Comparison of ENCODE assay signal across 11 mouse cellular contexts in genomic region chr11:72065103-72065502, GRCm38 (mm10). TPM values are rescaled to one million over a fixed set of nuclear protein-coding genes. Genes with fewer than 3 reads are reported as not detected.
DNase-seq lines count a peak whose midpoint lies in the region; ATAC-seq and TF ChIP-seq lines count a peak whose summit lies in the region.
"Had no signal": no experiment of that assay in that cellular context is flagged by ENCODE, and none has a peak within 500 bp of the region (broad histone marks: within the 10 kb centered on the region; RNA-seq: fewer than 3 reads in every experiment).

No protein-coding gene starts in this region.

- no peak for DNase-seq in forebrain, embryonic 11.5 days (ENCODE audit: low spot score)
- peak; percentile 77 for DNase-seq in right cerebral cortex, postnatal 10 days (ENCODE audit: low spot score in 2 of 2)
- DNase-seq in right cerebral cortex, postnatal 14 days = no peak
- peak; percentile 36 for DNase-seq in heart, postnatal 0 days (ENCODE audit: low spot score)
- peak; percentile 36 to 60 for DNase-seq in lung, postnatal 4 days
- DNase-seq in thymus, adult 2 months = no peak
- no peak for DNase-seq in retina, postnatal 1 day
- DNase-seq: right cerebral cortex, adult 18-20 months had no signal

- H3K9ac ChIP-seq in forebrain, embryonic 15.5 days (replicated peaks) = no peak overlapping the region
- H3K9ac ChIP-seq in forebrain, embryonic 11.5 days (ENCODE audit: low read length) = no peak overlapping the region
- H3K9ac ChIP-seq in heart, postnatal 0 days (replicated peaks; ENCODE audit: low read depth, low read length) = no peak overlapping the region
- H3K9ac ChIP-seq: embryonic facial prominence, embryonic 13.5 days; midbrain, embryonic 15.5 days had no signal

- no peaks in the 10 kb centered on the region for H3K27me3 ChIP-seq in forebrain, embryonic 15.5 days
- H3K27me3 ChIP-seq in forebrain, embryonic 11.5 days (ENCODE audit: control insufficient read depth, insufficient read depth, low read length) = no peaks in the 10 kb centered on the region
- no peaks in the 10 kb centered on the region for H3K27me3 ChIP-seq in heart, postnatal 0 days (ENCODE audit: control insufficient read depth, insufficient read depth, low read length)
- no peaks in the 10 kb centered on the region for H3K27me3 ChIP-seq in thymus, adult 2 months (ENCODE audit: control insufficient read depth, insufficient read depth, low read length)
- H3K27me3 ChIP-seq: embryonic facial prominence, embryonic 13.5 days; midbrain, embryonic 15.5 days had no signal

- TF ChIP-seq CTCF in heart, postnatal 0 days (IDR thresholded peaks at IDR 0.05; ENCODE audit: low read depth) = no peak
- TF ChIP-seq CTCF in thymus, adult 2 months (IDR thresholded peaks at IDR 0.05; ENCODE audit: borderline replicate concordance, control insufficient read depth, extremely low read depth, insufficient read depth, low read length, poor library complexity) = no peak

- no peak for TF ChIP-seq EP300 in heart, postnatal 0 days (IDR thresholded peaks at IDR 0.05; ENCODE audit: low read depth)

- H3K4me2 ChIP-seq in forebrain, embryonic 15.5 days (replicated peaks) = no peak overlapping the region
- H3K4me2 ChIP-seq in forebrain, embryonic 11.5 days (ENCODE audit: low read depth, low read length, severe bottlenecking) = no peak overlapping the region
- no peak overlapping the region for H3K4me2 ChIP-seq in heart, postnatal 0 days (ENCODE audit: low read depth, low read length)
- H3K4me2 ChIP-seq: embryonic facial prominence, embryonic 13.5 days; midbrain, embryonic 15.5 days had no signal

- H3K9me3 ChIP-seq in forebrain, embryonic 15.5 days = no peaks in the 10 kb centered on the region
- H3K9me3 ChIP-seq in forebrain, embryonic 11.5 days (ENCODE audit: control insufficient read depth, low read length) = no peaks in the 10 kb centered on the region
- H3K9me3 ChIP-seq in heart, postnatal 0 days (replicated peaks; ENCODE audit: control insufficient read depth, low read length) = 0 out of 2 replicates have a peak, but pooled peaks cover 11% of the 10 kb centered on the region

- H3K4me1 ChIP-seq in forebrain, embryonic 15.5 days = peaks cover 31% of the 10 kb centered on the region
- no peaks in the 10 kb centered on the region for H3K4me1 ChIP-seq in forebrain, embryonic 11.5 days (replicated peaks; ENCODE audit: control insufficient read depth, insufficient read depth, low read length)
- H3K4me1 ChIP-seq in heart, postnatal 0 days (ENCODE audit: control insufficient read depth, insufficient read depth) = no peaks in the 10 kb centered on the region
- no peaks in the 10 kb centered on the region for H3K4me1 ChIP-seq in thymus, adult 2 months (replicated peaks; ENCODE audit: control insufficient read depth, insufficient read depth, low read length)

- WGBS in forebrain, embryonic 15.5 days = 63% methylated on average over 8 of the region's 8 CpGs
- 95% methylated on average over 8 of the region's 8 CpGs for WGBS in forebrain, embryonic 11.5 days
- WGBS in heart, postnatal 0 days = 49% methylated on average over 8 of the region's 8 CpGs
- 80% methylated on average over 8 of the region's 8 CpGs for WGBS in thymus, adult 2 months

- H3K36me3 ChIP-seq in forebrain, embryonic 15.5 days = no peaks in the 10 kb centered on the region
- H3K36me3 ChIP-seq in forebrain, embryonic 11.5 days (ENCODE audit: control insufficient read depth, insufficient read depth, low read length) = no peaks in the 10 kb centered on the region
- no peaks in the 10 kb centered on the region for H3K36me3 ChIP-seq in heart, postnatal 0 days (replicated peaks; ENCODE audit: control insufficient read depth, insufficient read depth, low read length)
- no peaks in the 10 kb centered on the region for H3K36me3 ChIP-seq in thymus, adult 2 months (ENCODE audit: control insufficient read depth, insufficient read depth, low read length)

- no peak for TF ChIP-seq POLR2A in thymus, adult 2 months (IDR thresholded peaks at IDR 0.05; ENCODE audit: control insufficient read depth, extremely low read depth, insufficient read depth, low read length, poor library complexity)

- H3K27ac ChIP-seq in forebrain, embryonic 15.5 days (replicated peaks) = no peak overlapping the region
- H3K27ac ChIP-seq in forebrain, embryonic 11.5 days (ENCODE audit: low read depth, low read length) = no peak overlapping the region
- peak overlapping the region; percentile 53; the same call in 1 of the 2 replicates for H3K27ac ChIP-seq in heart, postnatal 0 days (ENCODE audit: low read depth)
- no peak overlapping the region for H3K27ac ChIP-seq in thymus, adult 2 months (ENCODE audit: control insufficient read depth, insufficient read depth, low read length)
- H3K27ac ChIP-seq: embryonic facial prominence, embryonic 13.5 days; midbrain, embryonic 15.5 days had no signal

- peak; percentile 71 for ATAC-seq in forebrain, embryonic 15.5 days (replicated peaks)
- ATAC-seq in forebrain, embryonic 11.5 days (replicated peaks; ENCODE audit: low FRiP score) = no peak
- ATAC-seq in heart, postnatal 0 days (ENCODE audit: insufficient read depth, low read depth) = peak; percentile 78
- ATAC-seq: midbrain, embryonic 15.5 days had no signal

- H3K4me3 ChIP-seq in forebrain, embryonic 15.5 days = no peak overlapping the region
- H3K4me3 ChIP-seq in forebrain, embryonic 11.5 days (ENCODE audit: low read depth, low read length) = no peak overlapping the region
- no peak overlapping the region for H3K4me3 ChIP-seq in heart, postnatal 0 days (ENCODE audit: low read depth, low read length)
- H3K4me3 ChIP-seq in thymus, adult 2 months (ENCODE audit: control insufficient read depth, insufficient read depth, low read length) = no peak overlapping the region
- H3K4me3 ChIP-seq: embryonic facial prominence, embryonic 13.5 days; midbrain, embryonic 15.5 days had no signal

RNA-seq across cellular contexts. Expression of gene Pimreg, which starts 23.3 kb away (rescaled TPM):
- polyA plus RNA-seq in forebrain, embryonic 15.5 days (2015; fragmentation: Nextera tagmentation; extraction: Ambion mirVana) = 80.9 and 88.0 TPM in 2 replicates
- 228 and 241 TPM in 2 replicates for polyA plus RNA-seq in forebrain, embryonic 11.5 days (2014; fragmentation: Nextera tagmentation; extraction: Ambion mirVana)
- 30.2 and 40.7 TPM in 2 replicates for total RNA-seq in heart, postnatal 0 days (2014; rRNA removed; ENCODE audit: low replicate concordance)
- 24.6 and 25.8 TPM in 2 replicates for polyA plus RNA-seq in heart, postnatal 0 days (2015; fragmentation: Nextera tagmentation; extraction: Ambion mirVana)
- 40.8 and 48.0 TPM in 2 replicates for polyA plus RNA-seq in thymus, adult 2 months (2012; rRNA removed)

RNA-seq across cellular contexts. Expression of gene Aipl1, which starts 27.8 kb away (rescaled TPM):
- 0.23 and 0.42 TPM in 2 replicates for polyA plus RNA-seq in forebrain, embryonic 15.5 days (2015; fragmentation: Nextera tagmentation; extraction: Ambion mirVana)
- 0.20 and 0.41 TPM in 2 replicates for polyA plus RNA-seq in forebrain, embryonic 11.5 days (2014; fragmentation: Nextera tagmentation; extraction: Ambion mirVana)
- total RNA-seq in heart, postnatal 0 days (2014; rRNA removed; ENCODE audit: low replicate concordance) = not detected in 2 replicates
- polyA plus RNA-seq in heart, postnatal 0 days (2015; fragmentation: Nextera tagmentation; extraction: Ambion mirVana) = 0.11 and 0.31 TPM in 2 replicates
- polyA plus RNA-seq in thymus, adult 2 months (2012; rRNA removed) = 0.54 and 0.89 TPM in 2 replicates

Comparison
In these comparisons a context has a peak if more than half of its experiments do, and no peak if none do; other contexts are left out.
1. DNase-seq: peak in right cerebral cortex, postnatal 10 days (2 of 2), heart, postnatal 0 days (single experiment) and lung, postnatal 4 days (2 of 2); none in forebrain, embryonic 11.5 days (single experiment), right cerebral cortex, postnatal 14 days (single experiment), thymus, adult 2 months (single experiment) and retina, postnatal 1 day (single experiment).